Mouse (Mus musculus): ENCODE results near the gene Rras. TPM values are rescaled to one million over a fixed set of nuclear protein-coding genes. Genes with fewer than 3 reads are reported as not detected.

Gene Rras
- total RNA-seq, 2 experiments from 2014 or later = 12.7 to 77.1 TPM

Other genes with a start within 250 kb of the Rras start
Only the 30 nearest of the 35 such genes appear.
- 4.7 and 6.5 TPM in 2 replicates for gene Akt1s1, start 169.0 kb upstream of the Rras start, total RNA-seq (2015)
- gene Akt1s1, start 169.0 kb upstream of the Rras start, total RNA-seq (2017) = 8.0 and 9.6 TPM in 2 replicates
- gene Tbc1d17, start 168.9 kb upstream of the Rras start, total RNA-seq (2015) = 12.5 and 17.6 TPM in 2 replicates
- gene Tbc1d17, start 168.9 kb upstream of the Rras start, total RNA-seq (2017) = 13.0 and 14.8 TPM in 2 replicates
- gene Pnkp, start 160.8 kb upstream of the Rras start, total RNA-seq (2015) = 75.1 and 89.7 TPM in 2 replicates
- 109 and 129 TPM in 2 replicates for gene Pnkp, start 160.8 kb upstream of the Rras start, total RNA-seq (2017)
- 21.3 and 29.0 TPM in 2 replicates for gene Ptov1, start 148.2 kb upstream of the Rras start, total RNA-seq (2015)
- gene Ptov1, start 148.2 kb upstream of the Rras start, total RNA-seq (2017) = 5.9 and 8.7 TPM in 2 replicates
- gene Med25, start 125.2 kb upstream of the Rras start, total RNA-seq (2015) = 19.4 and 23.7 TPM in 2 replicates
- 8.6 and 9.0 TPM in 2 replicates for gene Med25, start 125.2 kb upstream of the Rras start, total RNA-seq (2017)
- 4.6 and 4.7 TPM in 2 replicates for gene Fuz, start 121.9 kb upstream of the Rras start, total RNA-seq (2015)
- 11.1 and 11.3 TPM in 2 replicates for gene Fuz, start 121.9 kb upstream of the Rras start, total RNA-seq (2017)
- gene Ap2a1, start 88.5 kb upstream of the Rras start, total RNA-seq (2015) = 33.2 and 36.1 TPM in 2 replicates
- gene Ap2a1, start 88.5 kb upstream of the Rras start, total RNA-seq (2017) = 20.2 and 33.6 TPM in 2 replicates
- gene Tsks, start 74.8 kb upstream of the Rras start, total RNA-seq (2015) = not detected in 2 replicates
- not detected in 2 replicates for gene Tsks, start 74.8 kb upstream of the Rras start, total RNA-seq (2017)
- not detected in 2 replicates for gene Cpt1c, start 43.1 kb upstream of the Rras start, total RNA-seq (2015)
- gene Cpt1c, start 43.1 kb upstream of the Rras start, total RNA-seq (2017) = 0.12 TPM in 1 of 2 replicates, not detected in the other
- gene Prmt1, start 31.4 kb upstream of the Rras start, total RNA-seq (2015) = 48.4 and 55.7 TPM in 2 replicates
- gene Prmt1, start 31.4 kb upstream of the Rras start, total RNA-seq (2017) = 40.0 and 42.9 TPM in 2 replicates
- 60.8 and 76.8 TPM in 2 replicates for gene Irf3, start 20.3 kb upstream of the Rras start, total RNA-seq (2015)
- gene Irf3, start 20.3 kb upstream of the Rras start, total RNA-seq (2017) = 84.8 and 89.4 TPM in 2 replicates
- gene Bcl2l12, start 19.2 kb upstream of the Rras start, total RNA-seq (2015) = 16.8 and 18.7 TPM in 2 replicates
- 14.1 and 17.7 TPM in 2 replicates for gene Bcl2l12, start 19.2 kb upstream of the Rras start, total RNA-seq (2017)
- 22.2 and 23.0 TPM in 2 replicates for gene Scaf1, start 1.6 kb upstream of the Rras start, total RNA-seq (2015)
- 9.6 and 12.2 TPM in 2 replicates for gene Scaf1, start 1.6 kb upstream of the Rras start, total RNA-seq (2017)
- 15.4 and 16.3 TPM in 2 replicates for gene Prr12, start 34.9 kb downstream of the Rras start, total RNA-seq (2015)
- 1.9 and 3.0 TPM in 2 replicates for gene Prr12, start 34.9 kb downstream of the Rras start, total RNA-seq (2017)
- 41.4 and 46.3 TPM in 2 replicates for gene Nosip, start 44.5 kb downstream of the Rras start, total RNA-seq (2015)
- 54.2 and 56.8 TPM in 2 replicates for gene Nosip, start 44.5 kb downstream of the Rras start, total RNA-seq (2017)
- gene Prrg2, start 44.7 kb downstream of the Rras start, total RNA-seq (2015) = 6.6 and 8.9 TPM in 2 replicates
- gene Prrg2, start 44.7 kb downstream of the Rras start, total RNA-seq (2017) = 5.4 TPM in 2 replicates
- 4.5 and 5.8 TPM in 2 replicates for gene Rcn3, start 74.3 kb downstream of the Rras start, total RNA-seq (2015)
- 7.8 and 18.1 TPM in 2 replicates for gene Rcn3, start 74.3 kb downstream of the Rras start, total RNA-seq (2017)
- 22.0 and 22.5 TPM in 2 replicates for gene Fcgrt, start 85.9 kb downstream of the Rras start, total RNA-seq (2015)
- 64.1 and 69.0 TPM in 2 replicates for gene Fcgrt, start 85.9 kb downstream of the Rras start, total RNA-seq (2017)
- gene Rps11, start 106.5 kb downstream of the Rras start, total RNA-seq (2015) = 2,516 and 2,663 TPM in 2 replicates
- 1,201 and 1,233 TPM in 2 replicates for gene Rps11, start 106.5 kb downstream of the Rras start, total RNA-seq (2017)
- gene Rpl13a, start 110.8 kb downstream of the Rras start, total RNA-seq (2015) = 1,652 and 1,953 TPM in 2 replicates
- gene Rpl13a, start 110.8 kb downstream of the Rras start, total RNA-seq (2017) = 2,014 and 2,240 TPM in 2 replicates
- gene Gm45713, start 118.3 kb downstream of the Rras start, total RNA-seq (2015) = not detected in 2 replicates
- gene Gm45713, start 118.3 kb downstream of the Rras start, total RNA-seq (2017) = not detected in 2 replicates
- 22.7 and 29.0 TPM in 2 replicates for gene Flt3l, start 118.5 kb downstream of the Rras start, total RNA-seq (2015)
- 17.4 and 17.6 TPM in 2 replicates for gene Flt3l, start 118.5 kb downstream of the Rras start, total RNA-seq (2017)
- gene Pih1d1, start 136.3 kb downstream of the Rras start, total RNA-seq (2015) = 131 and 132 TPM in 2 replicates
- gene Pih1d1, start 136.3 kb downstream of the Rras start, total RNA-seq (2017) = 43.9 and 51.4 TPM in 2 replicates
- 68.0 and 72.0 TPM in 2 replicates for gene Aldh16a1, start 136.6 kb downstream of the Rras start, total RNA-seq (2015)
- gene Aldh16a1, start 136.6 kb downstream of the Rras start, total RNA-seq (2017) = 26.9 and 33.7 TPM in 2 replicates
- gene Slc17a7, start 146.0 kb downstream of the Rras start, total RNA-seq (2015) = 0.18 TPM in 1 of 2 replicates, not detected in the other
- not detected in 2 replicates for gene Slc17a7, start 146.0 kb downstream of the Rras start, total RNA-seq (2017)
- gene Gfy, start 161.6 kb downstream of the Rras start, total RNA-seq (2015) = not detected in 2 replicates
- gene Gfy, start 161.6 kb downstream of the Rras start, total RNA-seq (2017) = not detected in 2 replicates
- not detected in 2 replicates for gene Pth2, start 163.0 kb downstream of the Rras start, total RNA-seq (2015)
- not detected in 2 replicates for gene Pth2, start 163.0 kb downstream of the Rras start, total RNA-seq (2017)
- not detected in 2 replicates for gene Ccdc155, start 186.9 kb downstream of the Rras start, total RNA-seq (2015)
- gene Ccdc155, start 186.9 kb downstream of the Rras start, total RNA-seq (2017) = not detected in 2 replicates
- gene Dkkl1, start 194.2 kb downstream of the Rras start, total RNA-seq (2015) = 1.0 and 1.6 TPM in 2 replicates
- 1.1 and 5.0 TPM in 2 replicates for gene Dkkl1, start 194.2 kb downstream of the Rras start, total RNA-seq (2017)
- 0.07 TPM in 1 of 2 replicates, not detected in the other for gene Tead2, start 197.8 kb downstream of the Rras start, total RNA-seq (2015)
- gene Tead2, start 197.8 kb downstream of the Rras start, total RNA-seq (2017) = not detected in 2 replicates